Mouse (Mus musculus) embryo, embryonic 9.5 days (tissue): ENCODE data around the gene Gm49368.

Experiments used
- DNase-seq: peaks from one replicate; pipeline ENCODE4 v3.0.0-alpha.2; 2017; ENCODE audit errors: extremely low spot score

Gm49368 gene

GRCm38 (mm10) chr7:128056917-128057444, 5.5 kb upstream of the Gm49368 start:
- no peak for DNase-seq

GRCm38 (mm10) chr7:128057860-128058259, 4.6 kb upstream of the Gm49368 start:
- DNase-seq: no peak

- DNase-seq: no peak
Observed at GRCm38 (mm10) chr7:128058576-128058975, 3.9 kb upstream of the Gm49368 start.

- no peak for DNase-seq
Observed at GRCm38 (mm10) chr7:128059091-128059490, 3.4 kb upstream of the Gm49368 start.

GRCm38 (mm10) chr7:128063211-128063781, 813 bp downstream of the Gm49368 start:
- DNase-seq: no peak

- no peak for DNase-seq
Observed at GRCm38 (mm10) chr7:128065547-128065946, 3.1 kb downstream of the Gm49368 start.

GRCm38 (mm10) chr7:128067847-128068246, 5.4 kb downstream of the Gm49368 start:
- DNase-seq: no peak

GRCm38 (mm10) chr7:128069844-128070243, 7.4 kb downstream of the Gm49368 start:
- no peak for DNase-seq

- no peak for DNase-seq
Observed at GRCm38 (mm10) chr7:128071816-128072215, 9.3 kb downstream of the Gm49368 start.

GRCm38 (mm10) chr7:128080012-128080411, 17.5 kb downstream of the Gm49368 start:
- DNase-seq: no peak

- no peak for DNase-seq
Observed at GRCm38 (mm10) chr7:128089141-128089540, 26.7 kb downstream of the Gm49368 start.

- DNase-seq: no peak
Observed at GRCm38 (mm10) chr7:128098135-128098534, 35.7 kb downstream of the Gm49368 start.

- no peak for DNase-seq
Observed at GRCm38 (mm10) chr7:128100742-128101357, 38.4 kb downstream of the Gm49368 start.

- DNase-seq: no peak
Observed at GRCm38 (mm10) chr7:128105246-128105645, 42.8 kb downstream of the Gm49368 start.

- no peak for DNase-seq
Observed at GRCm38 (mm10) chr7:128107462-128107861, 45.0 kb downstream of the Gm49368 start.

GRCm38 (mm10) chr7:128110314-128110713, 47.8 kb downstream of the Gm49368 start:
- no peak for DNase-seq

GRCm38 (mm10) chr7:128112131-128112530, 49.6 kb downstream of the Gm49368 start:
- DNase-seq: no peak

GRCm38 (mm10) chr7:128114371-128115105, 52.1 kb downstream of the Gm49368 start:
- DNase-seq: no peak

GRCm38 (mm10) chr7:128115211-128115958, 52.9 kb downstream of the Gm49368 start:
- DNase-seq: no peak

- DNase-seq: no peak
Observed at GRCm38 (mm10) chr7:128116396-128116795, 53.9 kb downstream of the Gm49368 start.

GRCm38 (mm10) chr7:128119726-128120490, 57.4 kb downstream of the Gm49368 start:
- DNase-seq: no peak
